ENCODE assay signal across 25 mouse cellular contexts in genomic region chr2:153209286-153209685, GRCm38 (mm10). TPM values are rescaled to one million over a fixed set of nuclear protein-coding genes. Genes with fewer than 3 reads are reported as not detected.
A peak's percentile ranks its signal among the peaks of the same experiment; 100 is the strongest.
DNase-seq lines count a peak whose midpoint lies in the region; ATAC-seq lines count a peak whose summit lies in the region.
"Had no signal": no experiment of that assay in that cellular context is flagged by ENCODE, and none has a peak within 500 bp of the region (broad histone marks: within the 10 kb centered on the region; RNA-seq: fewer than 3 reads in every experiment).

No protein-coding gene starts in this region.

- no peaks in the 10 kb centered on the region for H3K27me3 ChIP-seq in liver, embryonic 11.5 days (replicated peaks; ENCODE audit: control insufficient read depth, insufficient read depth, low read length)
- H3K27me3 ChIP-seq in hindbrain, embryonic 16.5 days (replicated peaks; ENCODE audit: control insufficient read depth, insufficient read depth, low read length) = no peaks in the 10 kb centered on the region
- H3K27me3 ChIP-seq: hindbrain, embryonic 12.5 days; kidney, embryonic 15.5 days; limb, embryonic 15.5 days; liver, embryonic 15.5 days; lung, embryonic 15.5 days; neural tube, embryonic 13.5 days; stomach, embryonic 15.5 days had no signal

- no peak for ATAC-seq in cerebellum, adult (ENCODE audit: insufficient number of reproducible peaks, low FRiP score, low TSS enrichment)
- ATAC-seq in liver, embryonic 11.5 days (replicated peaks; ENCODE audit: low FRiP score) = no peak
- ATAC-seq in hindbrain, embryonic 16.5 days = no peak
- ATAC-seq: CD4-positive, CD25-positive, alpha-beta regulatory T cell, adult 4 months; forebrain, postnatal 0 days; midbrain, embryonic 16.5 days had no signal

- WGBS in liver, embryonic 11.5 days = 90% methylated on average over 5 of the region's 5 CpGs
- WGBS in hindbrain, embryonic 16.5 days = 88% methylated on average over 5 of the region's 5 CpGs

- H3K36me3 ChIP-seq in liver, embryonic 11.5 days (ENCODE audit: control insufficient read depth, insufficient read depth, low read length) = peaks cover 25% of the 10 kb centered on the region
- peaks cover 28% of the 10 kb centered on the region for H3K36me3 ChIP-seq in hindbrain, embryonic 16.5 days (ENCODE audit: control insufficient read depth, insufficient read depth, low read length)

- H3K4me2 ChIP-seq in liver, embryonic 11.5 days = no peak overlapping the region
- no peak overlapping the region for H3K4me2 ChIP-seq in hindbrain, embryonic 16.5 days (ENCODE audit: low read length)
- H3K4me2 ChIP-seq: hindbrain, embryonic 12.5 days; kidney, embryonic 15.5 days; limb, embryonic 15.5 days; liver, embryonic 15.5 days; lung, embryonic 15.5 days; neural tube, embryonic 13.5 days; stomach, embryonic 15.5 days had no signal

- H3K4me3 ChIP-seq in liver, embryonic 11.5 days (ENCODE audit: low read depth, low read length) = no peak overlapping the region
- no peak overlapping the region for H3K4me3 ChIP-seq in hindbrain, embryonic 16.5 days (ENCODE audit: low read length)
- H3K4me3 ChIP-seq: forebrain, embryonic 10.5 days; hindbrain, embryonic 12.5 days; kidney, embryonic 15.5 days; left cerebral cortex, adult 2 months; limb, embryonic 15.5 days; liver, embryonic 15.5 days; lung, embryonic 15.5 days; midbrain, embryonic 10.5 days; myocyte; neural tube, embryonic 13.5 days; stomach, embryonic 15.5 days had no signal

- peaks cover 3% of the 10 kb centered on the region for H3K4me1 ChIP-seq in liver, embryonic 11.5 days (replicated peaks; ENCODE audit: control insufficient read depth, insufficient read depth, low read length)
- H3K4me1 ChIP-seq in hindbrain, embryonic 16.5 days (ENCODE audit: control insufficient read depth, insufficient read depth, low read depth, low read length) = no peaks in the 10 kb centered on the region
- H3K4me1 ChIP-seq: forebrain, embryonic 10.5 days; hindbrain, embryonic 12.5 days; kidney, embryonic 15.5 days; limb, embryonic 15.5 days; lung, embryonic 15.5 days; midbrain, embryonic 10.5 days; neural tube, embryonic 13.5 days; stomach, embryonic 15.5 days had no signal

- no peak overlapping the region for H3K9ac ChIP-seq in liver, embryonic 11.5 days (ENCODE audit: low read depth, low read length)
- no peak overlapping the region for H3K9ac ChIP-seq in hindbrain, embryonic 16.5 days (ENCODE audit: low read depth, low read length)
- H3K9ac ChIP-seq: forebrain, postnatal 0 days; hindbrain, embryonic 12.5 days; kidney, embryonic 15.5 days; limb, embryonic 15.5 days; liver, embryonic 15.5 days; lung, embryonic 15.5 days; neural tube, embryonic 13.5 days; stomach, embryonic 15.5 days had no signal

- H3K27ac ChIP-seq in liver, embryonic 11.5 days (ENCODE audit: low read depth, low read length) = no peak overlapping the region
- no peak overlapping the region for H3K27ac ChIP-seq in hindbrain, embryonic 16.5 days (ENCODE audit: low read depth, low read length)
- H3K27ac ChIP-seq: forebrain, embryonic 10.5 days; hindbrain, embryonic 12.5 days; kidney, embryonic 15.5 days; left cerebral cortex, adult 2 months; limb, embryonic 15.5 days; liver, embryonic 15.5 days; lung, embryonic 15.5 days; midbrain, embryonic 10.5 days; neural tube, embryonic 13.5 days; stomach, embryonic 15.5 days had no signal

- no peaks in the 10 kb centered on the region for H3K9me3 ChIP-seq in liver, embryonic 11.5 days (ENCODE audit: control insufficient read depth, low read length)
- H3K9me3 ChIP-seq in hindbrain, embryonic 16.5 days (ENCODE audit: control insufficient read depth, low read length) = no peaks in the 10 kb centered on the region
- H3K9me3 ChIP-seq: forebrain, embryonic 10.5 days; hindbrain, embryonic 12.5 days; kidney, embryonic 15.5 days; limb, embryonic 15.5 days; liver, embryonic 15.5 days; lung, embryonic 15.5 days; midbrain, embryonic 10.5 days; neural tube, embryonic 13.5 days; stomach, embryonic 15.5 days had no signal

- intact Hi-C loops in left cerebral cortex, postnatal 4 days (cut with DNase I) = no loop called here

- peak; percentile 20 for DNase-seq in cerebellum, adult 11 months
- peak; percentile 49 for DNase-seq in left cerebral cortex, postnatal 4 days
- DNase-seq in left cerebral cortex, adult 11 months (ENCODE audit: low spot score) = no peak
- DNase-seq in cerebellum, adult 8-10 months = peak; percentile 31
- DNase-seq in cerebellum, postnatal 36 days = peak; percentile 46 to 48
- DNase-seq in liver, embryonic 11.5 days (ENCODE audit: low spot score) = no peak
- DNase-seq: forebrain, postnatal 0 days; kidney, adult 11 months; kidney, postnatal 4 days; thymus, postnatal 36 days had no signal

RNA-seq across cellular contexts. Expression of gene Tspyl3, which starts 16.0 kb away (rescaled TPM):
- 10 to 100 TPM; 36.3 to 37.3 TPM for total RNA-seq in left cerebral cortex, postnatal 4 days (2021)
- polyA plus RNA-seq in liver, embryonic 11.5 days (2014; fragmentation: Nextera tagmentation; extraction: Ambion mirVana) = 6.5 and 6.8 TPM in 2 replicates
- polyA plus RNA-seq in hindbrain, embryonic 16.5 days (2015; fragmentation: Nextera tagmentation; extraction: Ambion mirVana) = 51.8 and 53.8 TPM in 2 replicates

RNA-seq across cellular contexts. Expression of gene Plagl2, which starts 31.9 kb away (rescaled TPM):
- 1 to 10 TPM; 6.8 to 8.6 TPM for total RNA-seq in left cerebral cortex, postnatal 4 days (2021)
- 45.2 and 45.9 TPM in 2 replicates for polyA plus RNA-seq in liver, embryonic 11.5 days (2014; fragmentation: Nextera tagmentation; extraction: Ambion mirVana)
- polyA plus RNA-seq in hindbrain, embryonic 16.5 days (2015; fragmentation: Nextera tagmentation; extraction: Ambion mirVana) = 4.2 and 5.9 TPM in 2 replicates

RNA-seq across cellular contexts. Expression of gene Pofut1, which starts 32.0 kb away (rescaled TPM):
- total RNA-seq in left cerebral cortex, postnatal 4 days (2021) = 10 to 100 TPM; 23.2 to 23.3 TPM
- polyA plus RNA-seq in liver, embryonic 11.5 days (2014; fragmentation: Nextera tagmentation; extraction: Ambion mirVana) = 6.3 and 8.0 TPM in 2 replicates
- polyA plus RNA-seq in hindbrain, embryonic 16.5 days (2015; fragmentation: Nextera tagmentation; extraction: Ambion mirVana) = 4.4 and 4.7 TPM in 2 replicates

RNA-seq across cellular contexts. Expression of gene Tm9sf4, which starts 48.2 kb away (rescaled TPM):
- total RNA-seq in left cerebral cortex, postnatal 4 days (2021) = 100 to 1,000 TPM; 118 to 120 TPM
- 65.4 and 71.4 TPM in 2 replicates for polyA plus RNA-seq in liver, embryonic 11.5 days (2014; fragmentation: Nextera tagmentation; extraction: Ambion mirVana)
- polyA plus RNA-seq in hindbrain, embryonic 16.5 days (2015; fragmentation: Nextera tagmentation; extraction: Ambion mirVana) = 79.8 and 86.7 TPM in 2 replicates

Comparison
In these comparisons a context has a peak if more than half of its experiments do, and no peak if none do; other contexts are left out.
1. DNase-seq: peak in cerebellum, adult 11 months (single experiment), left cerebral cortex, postnatal 4 days (single experiment), cerebellum, adult 8-10 months (single experiment) and cerebellum, postnatal 36 days (2 of 2); none in left cerebral cortex, adult 11 months (single experiment) and liver, embryonic 11.5 days (single experiment).